Mouse (Mus musculus) urinary bladder, adult 18-20 months (tissue): ENCODE data around the gene Rcn3.

ENCODE experiments used
- DNase-seq, 2 experiments: peaks; one replicate each; pipeline ENCODE4 v3.0.0; 2022; ENCODE audit warnings: low spot score in 2 of 2, mixed read lengths in 2 of 2

The Rcn3 gene

GRCm38 (mm10) chr7:45048001-45048890 is 43.8 kb downstream of the Rcn3 start:
- DNase-seq = no peak

- no peak for DNase-seq
These were observed 44.5 kb downstream of the Rcn3 start for GRCm38 (mm10) chr7:45047491-45047890.

GRCm38 (mm10) chr7:45046853-45047350 is 45.1 kb downstream of the Rcn3 start:
- no peak for DNase-seq

GRCm38 (mm10) chr7:45045741-45046140 is 46.3 kb downstream of the Rcn3 start:
- no peak for DNase-seq

GRCm38 (mm10) chr7:45043307-45043706 is 48.7 kb downstream of the Rcn3 start:
- DNase-seq = no peak

- DNase-seq = no peak
These were observed 51.2 kb downstream of the Rcn3 start for GRCm38 (mm10) chr7:45040851-45041250.

GRCm38 (mm10) chr7:45038411-45038810 is 53.6 kb downstream of the Rcn3 start:
- DNase-seq = no peak

GRCm38 (mm10) chr7:45037720-45038361 is 54.2 kb downstream of the Rcn3 start:
- no peak for DNase-seq

- DNase-seq = no peak
These were observed 55.3 kb downstream of the Rcn3 start for GRCm38 (mm10) chr7:45036702-45037101.

- DNase-seq = no peak
These were observed 56.4 kb downstream of the Rcn3 start for GRCm38 (mm10) chr7:45035631-45036030.

GRCm38 (mm10) chr7:45033722-45034359 is 58.2 kb downstream of the Rcn3 start:
- no peak for DNase-seq
